Comparison of ENCODE assay signal across 27 mouse cellular contexts in the genomic region with DNA sequence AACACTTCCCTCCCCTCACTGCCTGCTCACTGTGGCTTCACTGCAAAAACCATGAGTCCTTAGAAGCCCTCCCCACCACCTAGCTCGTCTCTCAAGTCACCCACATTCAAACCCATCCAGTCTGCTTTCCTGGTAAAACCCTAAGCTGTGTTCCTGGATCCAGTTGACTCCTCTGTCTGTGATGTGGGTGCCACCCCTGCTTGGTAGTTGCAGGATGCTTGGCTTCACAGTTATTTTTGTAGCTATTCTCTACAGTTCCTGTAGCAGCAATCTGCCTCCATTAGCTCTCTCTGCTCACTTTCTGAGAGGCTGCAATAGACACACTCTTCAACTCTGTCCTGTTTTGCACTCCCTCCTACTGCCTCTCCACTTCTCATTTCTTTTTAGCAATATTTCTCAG.
DNase-seq lines count a peak whose midpoint lies in the region; ATAC-seq and TF ChIP-seq lines count a peak whose summit lies in the region.
"Had no signal": no experiment of that assay in that cellular context is flagged by ENCODE, and none has a peak within 500 bp of the region (broad histone marks: within the 10 kb centered on the region; RNA-seq: fewer than 3 reads in every experiment).

No protein-coding gene starts in this region.

- TF ChIP-seq POLR2A in kidney, adult 2 months (IDR thresholded peaks at IDR 0.05; ENCODE audit: low read depth, low read length), result no peak

- ATAC-seq in frontal cortex, adult (ENCODE audit: low TSS enrichment), result peak; percentile 97
- ATAC-seq in kidney, embryonic 14.5 days (ENCODE audit: low FRiP score, low TSS enrichment), result no peak
- ATAC-seq: forebrain, embryonic 15.5 days; hindbrain, embryonic 16.5 days; intestine, embryonic 15.5 days had no signal

- peaks cover 20% of the 10 kb centered on the region for H3K4me1 ChIP-seq in kidney, adult 2 months (ENCODE audit: control insufficient read depth, insufficient read depth, low read length)
- H3K4me1 ChIP-seq in kidney, embryonic 14.5 days (ENCODE audit: control insufficient read depth, insufficient read depth, low read length), result 0 out of 2 replicates have a peak, but pooled peaks cover 3% of the 10 kb centered on the region
- H3K4me1 ChIP-seq: embryonic facial prominence, embryonic 10.5 days; embryonic facial prominence, embryonic 13.5 days; forebrain, embryonic 12.5 days; forebrain, embryonic 15.5 days; heart, embryonic 12.5 days; heart, embryonic 15.5 days; hindbrain, embryonic 10.5 days; hindbrain, embryonic 13.5 days; intestine, embryonic 15.5 days had no signal

- H3K9ac ChIP-seq in kidney, embryonic 14.5 days (ENCODE audit: low read depth, low read length), result no peak overlapping the region
- H3K9ac ChIP-seq: embryonic facial prominence, embryonic 13.5 days; forebrain, embryonic 12.5 days; forebrain, embryonic 15.5 days; heart, embryonic 12.5 days; heart, embryonic 15.5 days; hindbrain, embryonic 13.5 days; intestine, embryonic 15.5 days had no signal

- no peaks in the 10 kb centered on the region for H3K9me3 ChIP-seq in kidney, embryonic 14.5 days (ENCODE audit: control insufficient read depth, low read length)
- H3K9me3 ChIP-seq: embryonic facial prominence, embryonic 10.5 days; embryonic facial prominence, embryonic 13.5 days; forebrain, embryonic 12.5 days; forebrain, embryonic 15.5 days; heart, embryonic 12.5 days; heart, embryonic 15.5 days; hindbrain, embryonic 10.5 days; hindbrain, embryonic 13.5 days; intestine, embryonic 15.5 days had no signal

- no peak overlapping the region for H3K4me3 ChIP-seq in kidney, adult 2 months (ENCODE audit: insufficient read depth, low read depth, low read length)
- H3K4me3 ChIP-seq in kidney, embryonic 14.5 days (ENCODE audit: low read length), result no peak overlapping the region
- H3K4me3 ChIP-seq: embryonic facial prominence, embryonic 10.5 days; embryonic facial prominence, embryonic 13.5 days; erythroblast, embryonic 14.5 days; forebrain, embryonic 12.5 days; forebrain, embryonic 15.5 days; heart, embryonic 12.5 days; heart, embryonic 15.5 days; hindbrain, embryonic 10.5 days; hindbrain, embryonic 13.5 days; intestine, embryonic 15.5 days had no signal

- peaks cover 2% of the 10 kb centered on the region; the same call in 1 of the 2 replicates for H3K36me3 ChIP-seq in kidney, adult 2 months (ENCODE audit: control insufficient read depth, insufficient read depth, low read length)
- H3K36me3 ChIP-seq in kidney, embryonic 14.5 days (ENCODE audit: control insufficient read depth, insufficient read depth, low read length), result no peaks in the 10 kb centered on the region
- H3K36me3 ChIP-seq: embryonic facial prominence, embryonic 10.5 days; embryonic facial prominence, embryonic 13.5 days; forebrain, embryonic 12.5 days; forebrain, embryonic 15.5 days; heart, embryonic 12.5 days; heart, embryonic 15.5 days; hindbrain, embryonic 10.5 days; hindbrain, embryonic 13.5 days; intestine, embryonic 15.5 days had no signal

- DNase-seq in frontal cortex, postnatal 10 days (ENCODE audit: low spot score in 2 of 2), result no peak
- DNase-seq in kidney, adult 2 months, result no peak
- peak; percentile 85 for DNase-seq in brain, adult 2 months (ENCODE audit: low read depth, low spot score)
- DNase-seq in adrenal gland, postnatal 36 days, result no peak
- DNase-seq: adrenal gland, postnatal 10 days; cerebellum, adult 11-12 months; cerebellum, adult 8-10 months; cerebellum, postnatal 10 days; cerebellum, postnatal 36 days; embryo, embryonic 11 days; gastrocnemius, postnatal 10 days; gastrocnemius, postnatal 36 days; heart, postnatal 10 days; heart, postnatal 36 days had no signal

- no peak for TF ChIP-seq CTCF in kidney, adult 2 months (conservative IDR thresholded peaks at IDR 0.05; ENCODE audit: insufficient read depth, insufficient read length, low read depth, low read length)

- no peaks in the 10 kb centered on the region; the same call in 1 of the 2 replicates for H3K27me3 ChIP-seq in kidney, adult 2 months (replicated peaks; ENCODE audit: control insufficient read depth, insufficient read depth, low read length)
- no peaks in the 10 kb centered on the region for H3K27me3 ChIP-seq in kidney, embryonic 14.5 days (ENCODE audit: control insufficient read depth, insufficient read depth, low read length)
- H3K27me3 ChIP-seq: embryonic facial prominence, embryonic 13.5 days; forebrain, embryonic 12.5 days; forebrain, embryonic 15.5 days; heart, embryonic 12.5 days; heart, embryonic 15.5 days; hindbrain, embryonic 13.5 days; intestine, embryonic 15.5 days had no signal

- H3K4me2 ChIP-seq in kidney, embryonic 14.5 days (replicated peaks; ENCODE audit: low read depth, low read length), result no peak overlapping the region
- H3K4me2 ChIP-seq: embryonic facial prominence, embryonic 13.5 days; forebrain, embryonic 12.5 days; forebrain, embryonic 15.5 days; heart, embryonic 12.5 days; heart, embryonic 15.5 days; hindbrain, embryonic 13.5 days; intestine, embryonic 15.5 days had no signal

- WGBS in kidney, adult 2 months, result 53% methylated on average over 1 of the region's 1 CpGs
- 61% methylated on average over 1 of the region's 1 CpGs for WGBS in kidney, embryonic 14.5 days

- H3K27ac ChIP-seq in kidney, adult 2 months (ENCODE audit: insufficient read depth, low read depth, low read length), result 0 out of 2 replicates have a peak overlapping the region, but pooled peaks have one; percentile 14
- H3K27ac ChIP-seq in kidney, embryonic 14.5 days (ENCODE audit: low read depth, low read length), result no peak overlapping the region
- H3K27ac ChIP-seq: embryonic facial prominence, embryonic 10.5 days; embryonic facial prominence, embryonic 13.5 days; forebrain, embryonic 12.5 days; forebrain, embryonic 15.5 days; heart, embryonic 15.5 days; hindbrain, embryonic 10.5 days; hindbrain, embryonic 13.5 days; intestine, embryonic 15.5 days had no signal
